Mouse (Mus musculus): ENCODE measurements at regions not wholly inside any gene's neighbourhood (a gene's known extent, or its start where the extent isn't known, plus 50 kb on each side); places are given as distances from the start of the nearest gene placed in this dataset.

DNA sequence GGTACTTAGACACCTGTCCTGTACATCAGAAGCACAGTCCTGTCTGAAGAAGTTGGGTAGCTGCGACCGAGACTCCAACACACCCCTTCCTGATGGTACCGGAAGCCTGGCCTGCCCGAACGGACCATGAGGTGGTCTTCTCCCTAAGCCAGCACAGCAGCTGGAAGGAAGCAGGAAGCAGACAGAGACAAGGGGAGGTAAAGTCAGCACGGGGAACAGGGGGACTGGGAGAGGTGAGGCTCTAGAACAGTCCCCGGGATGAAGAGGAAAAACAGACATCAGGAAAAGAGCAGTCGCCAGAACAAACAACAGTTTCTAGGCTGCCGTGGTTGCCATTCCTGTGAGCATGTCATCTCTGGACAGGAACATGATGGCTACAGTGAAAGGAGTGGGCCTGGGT, 353.6 kb downstream of the Efnb2 start:
- TF ChIP-seq CTCF (IDR thresholded peaks at IDR 0.05) = no peak
- DNase-seq (ENCODE audit: extremely low spot score in 1 of 2, low spot score in 2 of 2) = no peak
- Histone ChIP-seq H3K4me3 (no peak overlapping the region), H3K27ac (no peak overlapping the region)
- intact Hi-C loops (cut with DNase I) = no loop called here

DNA sequence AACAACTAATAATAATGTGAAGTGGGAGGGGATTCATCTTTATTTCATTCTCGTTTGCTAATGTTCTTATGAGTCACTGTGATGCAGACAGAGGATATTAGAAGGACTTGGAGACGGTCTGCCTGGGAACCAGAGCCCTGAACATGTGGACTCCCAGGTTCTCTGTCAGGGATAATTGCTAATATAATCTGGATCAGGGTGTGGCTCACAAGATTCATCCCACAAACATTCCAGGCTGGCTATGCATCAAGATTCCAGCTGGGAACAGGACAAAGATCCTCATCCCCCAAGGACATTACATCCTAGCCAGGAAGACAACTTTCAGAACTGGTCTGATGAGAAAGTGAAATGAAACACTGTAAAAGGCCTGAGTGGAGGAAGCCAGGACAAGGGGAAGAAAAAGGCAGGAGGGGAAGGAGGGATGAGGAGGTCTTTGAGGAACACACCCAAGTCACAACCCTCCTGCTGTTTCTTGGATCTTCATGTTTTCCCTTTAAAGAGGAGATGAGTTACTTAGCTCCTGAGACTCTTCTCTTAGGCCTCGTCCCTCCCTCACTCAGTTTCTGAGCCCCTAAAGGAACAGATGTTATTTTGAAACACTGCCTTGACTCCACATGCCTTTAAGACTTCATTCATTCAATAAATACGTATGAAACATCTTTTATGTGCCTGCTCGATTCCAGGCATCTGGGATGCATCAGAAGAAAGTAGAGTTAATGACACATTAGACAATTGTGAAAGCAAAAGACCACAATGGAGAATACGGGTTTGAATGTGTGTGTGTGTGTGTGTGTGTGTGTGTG, 360.9 kb downstream of the Efnb2 start:
- intact Hi-C loops (cut with DNase I) = no loop called here

DNA sequence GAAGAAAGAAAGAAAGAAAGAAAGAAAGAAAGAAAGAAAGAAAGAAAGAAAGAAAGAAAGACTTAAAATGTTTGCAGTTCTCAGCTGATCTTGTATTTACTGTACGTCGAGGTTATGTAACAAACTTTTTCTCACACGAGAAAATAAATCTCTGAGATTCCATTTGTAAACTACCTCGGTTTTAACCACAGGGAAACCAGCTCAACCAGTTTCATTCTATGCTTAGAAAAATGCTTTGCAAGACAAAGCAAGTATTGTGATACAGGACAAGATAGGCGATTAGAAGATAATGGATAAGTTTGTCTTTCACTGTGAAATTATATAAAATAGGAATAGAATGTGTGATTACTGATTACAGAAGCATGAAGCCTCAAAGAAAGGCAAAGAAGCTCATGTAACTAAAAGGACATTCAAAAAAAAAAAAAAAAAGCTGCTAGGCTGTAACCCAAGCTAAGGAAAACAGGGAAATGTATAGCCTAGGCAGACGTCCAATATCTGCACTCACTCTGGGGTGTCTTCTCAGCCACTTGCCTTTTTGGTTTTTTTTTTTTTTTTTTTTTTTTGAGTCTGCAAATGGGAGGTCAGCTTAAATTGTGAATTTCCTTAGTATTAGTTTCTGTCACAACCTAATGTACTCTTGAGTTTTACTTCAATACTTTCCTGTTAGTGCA, 368.3 kb downstream of the Efnb2 start:
- no peak for DNase-seq (ENCODE audit: extremely low spot score in 1 of 2, low spot score in 2 of 2)

More for the DNA sequence above, 360.9 kb downstream of the Efnb2 start:
- Histone ChIP-seq H3K27ac (no peak overlapping the region), H3K4me3 (no peak overlapping the region)
- TF ChIP-seq CTCF (IDR thresholded peaks at IDR 0.05) = no peak
- DNase-seq (ENCODE audit: extremely low spot score in 1 of 2, low spot score in 2 of 2) = no peak

DNA sequence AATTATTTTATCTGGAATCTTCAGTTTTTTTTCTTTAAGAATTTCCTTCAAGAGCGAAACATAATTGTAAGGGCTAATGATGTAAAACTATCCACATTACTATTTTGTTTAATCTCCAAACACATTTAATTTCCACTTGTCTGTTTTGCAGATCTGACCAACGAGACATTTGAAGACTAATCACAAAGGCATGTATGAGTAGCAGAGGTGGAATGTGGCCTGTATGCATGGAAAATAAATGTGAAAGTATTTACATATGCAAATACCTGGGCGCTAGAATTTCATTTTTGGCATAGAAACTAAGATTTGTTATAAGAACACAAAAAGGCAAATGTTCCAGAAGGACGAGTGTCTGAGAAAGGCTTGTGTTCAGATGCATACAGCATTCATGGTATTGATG, 375.2 kb downstream of the Efnb2 start:
- intact Hi-C loops (cut with DNase I) = no loop called here
- no peak overlapping the region for H3K27ac ChIP-seq
- TF ChIP-seq CTCF (IDR thresholded peaks at IDR 0.05) = no peak
- DNase-seq (ENCODE audit: extremely low spot score in 1 of 2, low spot score in 2 of 2) = no peak
- H3K4me3 ChIP-seq = no peak overlapping the region

More for the DNA sequence above, 368.3 kb downstream of the Efnb2 start:
- no peak for TF ChIP-seq CTCF (IDR thresholded peaks at IDR 0.05)
- H3K4me3 ChIP-seq = no peak overlapping the region
- intact Hi-C loops (cut with DNase I) = no loop called here
- H3K27ac ChIP-seq = no peak overlapping the region

DNA sequence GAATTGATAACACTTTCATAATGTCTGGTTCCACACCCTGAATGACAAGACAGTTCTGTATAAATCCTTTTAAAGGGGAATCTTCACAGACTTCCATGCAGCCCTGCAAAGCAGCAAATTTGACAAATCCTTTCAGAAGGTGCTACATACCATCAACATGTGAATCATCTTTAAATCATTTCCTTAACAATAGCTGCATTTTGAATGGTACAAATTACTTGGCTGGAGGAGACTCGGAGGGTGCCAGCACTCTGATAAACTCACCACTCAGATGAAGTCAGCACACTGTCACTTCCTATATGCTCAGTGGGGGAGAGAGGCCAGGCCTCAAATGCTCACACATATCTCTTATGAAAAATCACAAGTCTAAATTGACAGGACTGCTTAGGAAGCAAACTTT, 386.1 kb downstream of the Efnb2 start:
- intact Hi-C loops (cut with DNase I) = no loop called here
- no peak for DNase-seq (ENCODE audit: extremely low spot score in 1 of 2, low spot score in 2 of 2)
- H3K27ac ChIP-seq = no peak overlapping the region
- TF ChIP-seq CTCF (IDR thresholded peaks at IDR 0.05) = no peak
- H3K4me3 ChIP-seq = no peak overlapping the region

DNA sequence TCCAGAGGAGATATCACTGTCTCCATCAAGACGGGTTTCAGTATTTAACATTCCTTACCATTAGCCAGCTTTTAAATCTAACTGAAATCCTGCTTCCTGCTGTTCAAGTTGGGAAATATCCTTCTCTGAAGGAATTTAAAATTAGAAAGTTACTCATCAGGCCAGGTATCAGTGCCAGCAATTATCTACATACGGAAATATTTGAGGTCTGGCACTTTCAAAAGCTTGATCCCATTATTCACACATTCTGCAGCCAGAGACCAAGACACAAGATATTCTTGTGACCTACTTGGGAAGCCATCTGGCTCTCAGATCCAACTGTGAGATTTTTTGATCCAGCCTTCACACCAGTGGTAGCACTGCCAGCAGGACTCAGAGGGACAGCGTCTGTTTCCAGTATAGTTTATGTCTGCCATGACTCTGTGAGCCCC, 386.8 kb downstream of the Efnb2 start:
- no peak for DNase-seq (ENCODE audit: extremely low spot score in 1 of 2, low spot score in 2 of 2)
- no peak; the same call in 1 of the 2 replicates for TF ChIP-seq CTCF (IDR thresholded peaks at IDR 0.05)
- no peak overlapping the region for H3K27ac ChIP-seq
- H3K4me3 ChIP-seq = no peak overlapping the region
- intact Hi-C loops (cut with DNase I) = no loop called here

DNA sequence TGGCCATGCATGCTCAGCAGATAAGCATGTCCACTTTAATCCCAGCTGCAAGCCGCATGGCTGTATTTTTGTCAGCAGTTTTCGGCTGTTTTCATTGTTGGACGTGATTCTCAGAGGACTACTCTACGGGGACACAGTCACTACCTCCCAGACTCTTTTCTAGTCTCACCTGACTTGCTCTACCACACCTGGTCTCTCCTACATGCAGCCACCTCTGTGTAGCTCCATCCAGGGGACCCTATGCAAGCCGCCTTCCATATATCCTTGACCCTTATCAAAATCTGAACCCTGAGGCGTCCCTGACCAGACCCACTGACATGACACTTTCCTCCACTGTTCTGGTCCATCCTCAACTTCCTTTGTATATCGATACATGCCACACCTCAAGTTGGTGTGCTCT, 402.2 kb downstream of the Efnb2 start:
- intact Hi-C loops (cut with DNase I) = no loop called here
- Histone ChIP-seq H3K27ac (no peak overlapping the region), H3K4me3 (no peak overlapping the region)
- no peak for TF ChIP-seq CTCF (IDR thresholded peaks at IDR 0.05)
- DNase-seq (ENCODE audit: extremely low spot score in 1 of 2, low spot score in 2 of 2) = no peak

DNA sequence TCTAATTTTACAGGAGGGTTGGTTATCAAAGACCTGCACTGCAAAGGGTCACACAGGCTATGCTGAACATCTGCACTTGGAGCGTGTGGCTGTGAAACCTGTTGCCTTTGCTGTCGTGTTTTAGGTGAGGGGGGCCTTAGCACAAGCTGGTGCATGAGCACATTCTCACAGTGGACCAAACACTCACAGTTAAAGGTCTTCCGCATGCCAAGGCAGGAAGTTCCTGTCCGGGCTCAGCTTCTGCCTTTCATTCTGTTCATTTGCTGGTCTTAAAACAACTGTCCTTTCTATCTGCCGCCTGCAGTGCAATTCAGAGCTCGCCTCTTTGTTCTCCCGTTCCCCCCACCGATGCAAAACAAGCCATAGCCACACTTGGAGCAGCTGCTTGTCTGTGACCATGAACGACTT, 402.8 kb downstream of the Efnb2 start:
- H3K4me3 ChIP-seq = no peak overlapping the region
- TF ChIP-seq CTCF (IDR thresholded peaks at IDR 0.05) = no peak
- no peak overlapping the region for H3K27ac ChIP-seq
- no peak for DNase-seq (ENCODE audit: extremely low spot score in 1 of 2, low spot score in 2 of 2)
- intact Hi-C loops (cut with DNase I) = no loop called here

DNA sequence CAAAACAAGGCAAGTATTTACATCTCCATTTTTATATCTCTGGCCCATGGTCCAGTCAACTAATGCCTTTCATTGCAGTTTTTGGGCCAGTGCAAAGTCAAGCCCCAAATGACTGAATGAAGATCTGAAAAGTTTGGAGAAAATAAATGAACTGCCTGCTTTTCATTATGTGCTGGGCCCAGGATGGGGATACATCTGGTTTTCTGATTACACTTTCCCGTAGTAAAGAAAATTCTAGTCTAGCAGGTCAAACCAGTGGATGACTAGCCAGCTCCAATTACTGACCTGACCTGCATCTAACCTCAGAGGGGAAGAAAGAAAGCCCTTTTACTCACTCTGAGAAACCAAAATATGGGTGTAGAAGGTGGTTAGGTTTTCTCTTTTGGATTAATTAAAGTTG, 404.7 kb downstream of the Efnb2 start:
- intact Hi-C loops (cut with DNase I) = no loop called here
- TF ChIP-seq CTCF (IDR thresholded peaks at IDR 0.05) = no peak
- Histone ChIP-seq H3K27ac (no peak overlapping the region), H3K4me3 (no peak overlapping the region)
- DNase-seq (ENCODE audit: extremely low spot score in 1 of 2, low spot score in 2 of 2) = no peak

DNA sequence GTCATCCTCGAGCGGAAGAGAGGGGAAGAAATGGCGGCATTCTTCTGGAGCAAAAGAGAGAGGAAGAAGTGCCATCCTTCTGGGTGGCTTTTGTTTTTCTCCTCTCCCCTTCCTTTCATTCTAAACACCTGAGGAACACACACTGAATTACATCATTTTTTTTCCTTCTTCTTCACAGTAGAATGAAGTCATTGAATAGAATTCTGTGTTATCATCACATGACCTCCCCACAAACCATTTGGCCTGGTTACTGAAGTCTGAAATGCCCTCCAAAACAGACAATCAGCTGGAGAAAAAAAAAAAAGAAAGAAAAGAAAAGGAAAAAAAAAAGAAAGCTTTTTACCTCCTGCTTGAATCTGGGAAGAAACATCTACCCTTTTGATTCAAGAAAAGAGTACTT, 406.6 kb downstream of the Efnb2 start:
- no peak overlapping the region for H3K27ac ChIP-seq
- no peak for TF ChIP-seq CTCF (IDR thresholded peaks at IDR 0.05)
- intact Hi-C loops (cut with DNase I) = no loop called here

DNA sequence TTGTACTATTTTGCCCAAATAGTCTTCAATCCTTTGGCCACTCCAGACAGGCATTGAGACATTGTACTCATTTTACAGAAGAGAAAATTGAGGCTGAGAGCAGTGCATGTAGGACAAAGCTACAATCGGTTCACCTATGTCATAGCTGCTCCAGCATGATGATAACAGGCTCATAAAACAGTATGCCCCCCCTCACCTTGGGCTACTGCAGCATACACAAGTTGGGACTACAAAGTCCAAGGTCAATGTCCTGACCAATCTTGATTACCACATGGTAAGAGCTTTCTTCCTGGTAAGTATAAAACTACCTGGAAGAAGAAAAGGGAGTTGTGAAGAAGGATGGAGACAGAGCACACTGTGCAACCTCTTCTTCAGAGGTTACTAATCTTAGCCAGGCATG, 416.4 kb downstream of the Efnb2 start:
- no peak for DNase-seq (ENCODE audit: extremely low spot score in 1 of 2, low spot score in 2 of 2)
- no peak for TF ChIP-seq CTCF (IDR thresholded peaks at IDR 0.05)
- no peak overlapping the region for H3K27ac ChIP-seq
- no peak overlapping the region for H3K4me3 ChIP-seq
- intact Hi-C loops (cut with DNase I) = no loop called here

More for the DNA sequence above, 406.6 kb downstream of the Efnb2 start:
- no peak for DNase-seq (ENCODE audit: extremely low spot score in 1 of 2, low spot score in 2 of 2)
- no peak overlapping the region for H3K4me3 ChIP-seq

DNA sequence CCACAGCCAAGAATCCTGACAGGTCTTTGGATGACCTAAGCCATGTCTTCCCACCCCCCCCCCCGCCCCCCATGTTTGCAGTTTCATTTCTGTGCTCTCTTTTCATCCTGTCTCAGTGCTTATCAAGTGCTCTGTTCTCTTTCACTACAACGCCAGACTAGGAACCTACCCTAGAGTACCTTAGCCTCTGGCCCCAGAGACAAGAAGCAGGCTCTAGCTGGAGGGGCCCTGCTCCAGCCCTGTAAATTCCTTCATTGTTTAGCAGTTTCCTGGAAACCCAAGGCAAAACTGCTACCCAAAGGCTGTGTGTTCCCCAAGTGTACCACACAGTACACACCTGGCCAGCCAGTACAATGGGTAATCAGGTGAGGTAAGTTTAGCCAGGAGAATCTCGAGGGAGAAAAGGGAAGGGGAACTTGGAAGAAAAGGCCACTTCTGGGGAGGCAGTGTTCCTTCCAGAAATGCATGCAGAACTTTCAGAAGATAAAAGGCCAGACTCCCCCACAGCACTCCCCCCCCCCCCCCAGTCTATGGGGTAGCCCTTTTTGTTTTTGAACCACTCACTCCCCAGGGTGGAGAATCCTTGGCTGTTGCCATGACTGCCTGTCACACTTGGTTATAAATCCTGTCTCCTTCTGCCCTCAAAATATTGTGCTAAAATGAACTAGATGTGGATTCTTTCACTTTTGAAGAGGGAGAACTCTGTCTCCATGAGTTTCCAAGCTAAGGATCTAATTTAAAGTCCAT, 419.1 kb downstream of the Efnb2 start:
- no peak overlapping the region for H3K27ac ChIP-seq
- no peak for DNase-seq (ENCODE audit: extremely low spot score in 1 of 2, low spot score in 2 of 2)
- intact Hi-C loops (cut with DNase I) = no loop called here
- TF ChIP-seq CTCF (IDR thresholded peaks at IDR 0.05) = no peak
- H3K4me3 ChIP-seq = no peak overlapping the region

Measured in left cerebral cortex, adult 2 months (tissue).